Comparison of ENCODE assay signal across 9 mouse cellular contexts in genomic region chr2:181597378-181598061, GRCm38 (mm10). TPM values are rescaled to one million over a fixed set of nuclear protein-coding genes. Genes with fewer than 3 reads are reported as not detected.
DNase-seq lines count a peak whose midpoint lies in the region; ATAC-seq lines count a peak whose summit lies in the region.
"Had no signal": no experiment of that assay in that cellular context is flagged by ENCODE, and none has a peak within 500 bp of the region (broad histone marks: within the 10 kb centered on the region; RNA-seq: fewer than 3 reads in every experiment).

No protein-coding gene starts in this region.

- no peak for ATAC-seq in forebrain, embryonic 16.5 days
- no peak for ATAC-seq in midbrain, embryonic 16.5 days

- H3K4me1 ChIP-seq in forebrain, embryonic 16.5 days (replicated peaks; ENCODE audit: control insufficient read depth, insufficient read depth, low read length) = peaks cover 34% of the 10 kb centered on the region
- peaks cover 39% of the 10 kb centered on the region for H3K4me1 ChIP-seq in midbrain, embryonic 16.5 days (ENCODE audit: control insufficient read depth, insufficient read depth, low read length)

- H3K9ac ChIP-seq in forebrain, embryonic 16.5 days (replicated peaks; ENCODE audit: low read depth, low read length) = no peak overlapping the region
- peak overlapping the region; percentile 98 for H3K9ac ChIP-seq in midbrain, embryonic 16.5 days (ENCODE audit: low read depth, low read length)

- 69% methylated on average over 7 of the region's 7 CpGs for WGBS in forebrain, embryonic 16.5 days
- WGBS in midbrain, embryonic 16.5 days = 78% methylated on average over 7 of the region's 7 CpGs

- H3K4me3 ChIP-seq in forebrain, embryonic 16.5 days (replicated peaks; ENCODE audit: low read length) = no peak overlapping the region
- H3K4me3 ChIP-seq in midbrain, embryonic 16.5 days (ENCODE audit: low read depth, low read length) = no peak overlapping the region; the same call in 1 of the 2 replicates

- H3K4me2 ChIP-seq in forebrain, embryonic 16.5 days (ENCODE audit: low read length) = peak overlapping the region; percentile 85; the same call in 1 of the 2 replicates
- H3K4me2 ChIP-seq in midbrain, embryonic 16.5 days (ENCODE audit: low read length) = peak overlapping the region; percentile 81

- H3K27me3 ChIP-seq in forebrain, embryonic 16.5 days (replicated peaks; ENCODE audit: control insufficient read depth, insufficient read depth, low read length) = no peaks in the 10 kb centered on the region
- H3K27me3 ChIP-seq in midbrain, embryonic 16.5 days (ENCODE audit: control insufficient read depth, insufficient read depth, low read depth, low read length) = no peaks in the 10 kb centered on the region

- no peaks in the 10 kb centered on the region for H3K36me3 ChIP-seq in forebrain, embryonic 16.5 days (ENCODE audit: control insufficient read depth, insufficient read depth)
- peaks cover 5% of the 10 kb centered on the region for H3K36me3 ChIP-seq in midbrain, embryonic 16.5 days (ENCODE audit: control insufficient read depth, insufficient read depth, low read length)

- H3K9me3 ChIP-seq in forebrain, embryonic 16.5 days (ENCODE audit: control insufficient read depth, low read length) = no peaks in the 10 kb centered on the region
- no peaks in the 10 kb centered on the region for H3K9me3 ChIP-seq in midbrain, embryonic 16.5 days (replicated peaks; ENCODE audit: control insufficient read depth, low read length, poor library complexity, severe bottlenecking)

- H3K27ac ChIP-seq in forebrain, embryonic 16.5 days (ENCODE audit: low read length) = no peak overlapping the region
- H3K27ac ChIP-seq in midbrain, embryonic 16.5 days (ENCODE audit: low read length) = peak overlapping the region; percentile 97; the same call in 1 of the 2 replicates

- DNase-seq in layer of hippocampus, adult 11-12 months (ENCODE audit: low spot score) = peak; percentile 12
- DNase-seq in layer of hippocampus, adult 8-10 months (ENCODE audit: low spot score in 2 of 2) = no peak
- peak; percentile 87 for DNase-seq in MN1 (ENCODE audit: low spot score)
- DNase-seq in gastrocnemius, postnatal 4 days (ENCODE audit: low spot score in 2 of 2) = no peak
- DNase-seq in thymus, postnatal 25 days = no peak

RNA-seq across cellular contexts. Expression of gene Samd10, which starts 1.5 kb away (rescaled TPM):
- 10 to 100 TPM; 14.1 to 17.8 (median 16.2) TPM for total RNA-seq in layer of hippocampus, adult 8-10 months (2022)
- 99.8 and 128 TPM in 2 replicates for polyA plus RNA-seq in forebrain, embryonic 16.5 days (2015; fragmentation: Nextera tagmentation; extraction: Ambion mirVana)
- 213 and 216 TPM in 2 replicates for polyA plus RNA-seq in midbrain, embryonic 16.5 days (2015; fragmentation: Nextera tagmentation; extraction: Ambion mirVana)
- 1 to 10 TPM; 1.7 to 1.9 TPM for total RNA-seq in gastrocnemius, postnatal 4 days (2021)

RNA-seq across cellular contexts. Expression of gene Zfp512b, which starts 4.9 kb away (rescaled TPM):
- total RNA-seq in layer of hippocampus, adult 8-10 months (2022) = 100 to 1,000 TPM in 1 of 4 experiments, 10 to 100 TPM in 3; 89.3 to 104 (median 93.8) TPM
- 60.6 and 79.8 TPM in 2 replicates for polyA plus RNA-seq in forebrain, embryonic 16.5 days (2015; fragmentation: Nextera tagmentation; extraction: Ambion mirVana)
- 70.0 and 78.0 TPM in 2 replicates for polyA plus RNA-seq in midbrain, embryonic 16.5 days (2015; fragmentation: Nextera tagmentation; extraction: Ambion mirVana)
- 10 to 100 TPM; 49.8 to 51.4 TPM for total RNA-seq in gastrocnemius, postnatal 4 days (2021)

RNA-seq across cellular contexts. Expression of gene Prpf6, which starts 5.9 kb away (rescaled TPM):
- total RNA-seq in layer of hippocampus, adult 8-10 months (2022) = 10 to 100 TPM; 59.5 to 63.3 (median 59.8) TPM
- polyA plus RNA-seq in forebrain, embryonic 16.5 days (2015; fragmentation: Nextera tagmentation; extraction: Ambion mirVana) = 74.5 and 80.1 TPM in 2 replicates
- 59.7 and 64.6 TPM in 2 replicates for polyA plus RNA-seq in midbrain, embryonic 16.5 days (2015; fragmentation: Nextera tagmentation; extraction: Ambion mirVana)
- 10 to 100 TPM; 41.9 to 43.9 TPM for total RNA-seq in gastrocnemius, postnatal 4 days (2021)

RNA-seq across cellular contexts. Expression of gene Uckl1, which starts 12.8 kb away (rescaled TPM):
- 10 to 100 TPM; 69.9 to 90.4 (median 73.4) TPM for total RNA-seq in layer of hippocampus, adult 8-10 months (2022)
- polyA plus RNA-seq in forebrain, embryonic 16.5 days (2015; fragmentation: Nextera tagmentation; extraction: Ambion mirVana) = 58.5 and 69.8 TPM in 2 replicates
- 71.2 and 76.0 TPM in 2 replicates for polyA plus RNA-seq in midbrain, embryonic 16.5 days (2015; fragmentation: Nextera tagmentation; extraction: Ambion mirVana)
- 10 to 100 TPM; 40.2 to 49.9 TPM for total RNA-seq in gastrocnemius, postnatal 4 days (2021)

RNA-seq across cellular contexts. Expression of gene Gm29797, which starts 59.3 kb away (rescaled TPM):
- total RNA-seq in layer of hippocampus, adult 8-10 months (2022) = 1 to 10 TPM in 1 of 4 experiments, under 1 TPM in 2, not detected in 1; 0.61 to 1.8 (median 0.87) TPM
- polyA plus RNA-seq in forebrain, embryonic 16.5 days (2015; fragmentation: Nextera tagmentation; extraction: Ambion mirVana) = 0.49 TPM in 1 of 2 replicates, not detected in the other
- 0.25 and 0.39 TPM in 2 replicates for polyA plus RNA-seq in midbrain, embryonic 16.5 days (2015; fragmentation: Nextera tagmentation; extraction: Ambion mirVana)
- total RNA-seq in gastrocnemius, postnatal 4 days (2021) = under 1 TPM in 1 of 2 experiments, not detected in 1; 0.36 TPM
- polyA plus RNA-seq: inflammation-experienced regulatory T-cells, adult 6 months; macrophage had no signal

Comparison
In these comparisons a context has a peak if more than half of its experiments do, and no peak if none do; other contexts are left out.
1. DNase-seq: peak in layer of hippocampus, adult 11-12 months (single experiment) and MN1 (single experiment); none in layer of hippocampus, adult 8-10 months (0 of 2), gastrocnemius, postnatal 4 days (0 of 2) and thymus, postnatal 25 days (single experiment).
2. RNA of gene Samd10, which starts 1.5 kb away (total RNA-seq): 14.1 to 17.8 TPM in layer of hippocampus, adult 8-10 months; 1.7 to 1.9 TPM in gastrocnemius, postnatal 4 days; every median in the first group is over 4 times any median in the second.